Mouse (Mus musculus) G1E (cell line): ENCODE measurements around the gene Slc1a1. TPM values are rescaled to one million over a fixed set of nuclear protein-coding genes. Genes with fewer than 3 reads are reported as not detected.

Source experiments
- ATAC-seq: 2 replicates; pipeline ENCODE4 v1.8.0; 2016; ENCODE audit warnings: mild to moderate bottlenecking; ENCODE audit not compliant: insufficient number of reproducible peaks, poor library complexity, low FRiP score, severe bottlenecking; ENCODE audit errors: extremely low read depth
- DNase-seq: peaks from one replicate; pipeline ENCODE4 v3.0.0; 2012; ENCODE audit warnings: low spot score
- H3K27me3 ChIP-seq: 2 replicates; pipeline ENCODE4 v1.6.1; 2012; ENCODE audit warnings: mild to moderate bottlenecking, low read length, inconsistent platforms; ENCODE audit not compliant: insufficient read depth
- H3K36me3 ChIP-seq: replicated peaks from 2 replicates; pipeline ENCODE3; 2012; ENCODE audit warnings: mild to moderate bottlenecking, inconsistent platforms
- H3K4me1 ChIP-seq: 2 replicates; pipeline ENCODE4 v1.6.1; 2012; ENCODE audit warnings: low read depth, low read length, inconsistent platforms, mixed read lengths; ENCODE audit not compliant: insufficient read depth
- H3K4me3 ChIP-seq: 2 replicates; pipeline ENCODE4 v1.5.1; 2012; ENCODE audit warnings: low read depth, mild to moderate bottlenecking, inconsistent platforms, low read length, moderate library complexity, mixed read lengths
- H3K9me3 ChIP-seq: replicated peaks from 2 replicates; pipeline ENCODE4 v1.6.1; 2012; ENCODE audit warnings: inconsistent platforms
- CTCF ChIP-seq: IDR thresholded peaks from 2 replicates; pipeline ENCODE4 v1.5.1; 2012; ENCODE audit warnings: low read depth, low read length, inconsistent platforms, mixed read lengths
- GATA1 ChIP-seq: IDR thresholded peaks from 2 replicates; pipeline ENCODE4 v1.6.1; 2012; ENCODE audit warnings: borderline replicate concordance, low read length, inconsistent platforms, mixed read lengths
- GATA2 ChIP-seq: IDR thresholded peaks from 2 replicates; pipeline ENCODE4 v1.6.1; 2012; ENCODE audit warnings: low read depth, low read length, inconsistent platforms, borderline replicate concordance
- POLR2AphosphoS5 ChIP-seq: IDR thresholded peaks from 2 replicates; pipeline ENCODE4 v1.6.1; 2012; ENCODE audit warnings: low read depth, low read length, inconsistent platforms; ENCODE audit not compliant: insufficient replicate concordance
- TAL1 ChIP-seq: conservative IDR thresholded peaks from 2 replicates; pipeline ENCODE4 v1.6.1; 2012; ENCODE audit warnings: low read depth, low read length, inconsistent platforms, mixed read lengths
- polyA plus RNA-seq: library from polyadenylated mRNA; stranded (reverse); fragments of >175 nt; gene quantifications from 2 replicates; pipeline ENCODE4 v1.2.3, GENCODE M21; 2012
- total RNA-seq, 2 experiments: library from RNA; stranded (forward) in 1 of 2; stranded (reverse) in 1 of 2; fragments of 200-1000 nt in 1 of 2; fragments of >200 nt in 1 of 2; fragmentation: Nextera tagmentation in 1 of 2; gene quantifications; 2 replicates each; pipeline ENCODE4 v1.2.3; 2014 to 2017

Gene Slc1a1
- total and polyA plus RNA-seq, 3 experiments, result 0.38 TPM; not detected in 2

- DNase-seq (no peak), ATAC-seq (no peak)
- no peaks in the 10 kb centered on the region for H3K27me3 ChIP-seq
- no peaks in the 10 kb centered on the region for H3K4me1 ChIP-seq
- H3K9me3 ChIP-seq, result no peaks in the 10 kb centered on the region
- no peak overlapping the region for H3K4me3 ChIP-seq
- no peaks in the 10 kb centered on the region for H3K36me3 ChIP-seq
- TF ChIP-seq TAL1, result no peak
- TF ChIP-seq CTCF, result no peak
- TF ChIP-seq GATA2, result no peak
- no peak for TF ChIP-seq GATA1
- no peak for TF ChIP-seq POLR2AphosphoS5
Observed at GRCm38 (mm10) chr19:28844946-28845710, 10.3 kb downstream of the Slc1a1 start.

- Histone ChIP-seq H3K4me1 (no peaks in the 10 kb centered on the region), H3K4me3 (no peak overlapping the region), H3K36me3 (no peaks in the 10 kb centered on the region), H3K27me3 (no peaks in the 10 kb centered on the region), H3K9me3 (no peaks in the 10 kb centered on the region)
- DNase-seq, result no peak
- ATAC-seq, result no peak
- TF ChIP-seq GATA2, result no peak
- no peak for TF ChIP-seq TAL1
- no peak for TF ChIP-seq GATA1
- no peak for TF ChIP-seq CTCF
- TF ChIP-seq POLR2AphosphoS5, result no peak
Observed at GRCm38 (mm10) chr19:28850510-28850909, 15.7 kb downstream of the Slc1a1 start.

GRCm38 (mm10) chr19:28852001-28852400, 17.2 kb downstream of the Slc1a1 start:
- no peak for ATAC-seq

GRCm38 (mm10) chr19:28854831-28855230, 20.0 kb downstream of the Slc1a1 start:
- H3K4me1 ChIP-seq, result no peaks in the 10 kb centered on the region
- DNase-seq, result no peak
- ATAC-seq, result no peak
- no peaks in the 10 kb centered on the region for H3K36me3 ChIP-seq
- H3K4me3 ChIP-seq, result no peak overlapping the region
- TF ChIP-seq POLR2AphosphoS5 (no peak), GATA2 (no peak), CTCF (no peak), TAL1 (no peak), GATA1 (no peak)
- H3K9me3 ChIP-seq, result no peaks in the 10 kb centered on the region
- no peaks in the 10 kb centered on the region for H3K27me3 ChIP-seq

More at GRCm38 (mm10) chr19:28852001-28852400, 17.2 kb downstream of the Slc1a1 start:
- DNase-seq, result no peak
- Histone ChIP-seq H3K4me1 (no peaks in the 10 kb centered on the region), H3K36me3 (no peaks in the 10 kb centered on the region), H3K27me3 (no peaks in the 10 kb centered on the region), H3K4me3 (no peak overlapping the region), H3K9me3 (no peaks in the 10 kb centered on the region)
- TF ChIP-seq POLR2AphosphoS5 (no peak), CTCF (no peak), GATA1 (no peak), TAL1 (no peak), GATA2 (no peak)

- no peak overlapping the region for H3K4me3 ChIP-seq
- ATAC-seq (no peak), DNase-seq (no peak)
- H3K27me3 ChIP-seq, result no peaks in the 10 kb centered on the region
- no peak for TF ChIP-seq POLR2AphosphoS5
- TF ChIP-seq TAL1, result no peak
- no peak for TF ChIP-seq GATA1
- no peak for TF ChIP-seq GATA2
- TF ChIP-seq CTCF, result no peak
- no peaks in the 10 kb centered on the region for H3K4me1 ChIP-seq
- H3K36me3 ChIP-seq, result no peaks in the 10 kb centered on the region
- no peaks in the 10 kb centered on the region for H3K9me3 ChIP-seq
Observed at GRCm38 (mm10) chr19:28860246-28860645, 25.4 kb downstream of the Slc1a1 start.

DNA sequence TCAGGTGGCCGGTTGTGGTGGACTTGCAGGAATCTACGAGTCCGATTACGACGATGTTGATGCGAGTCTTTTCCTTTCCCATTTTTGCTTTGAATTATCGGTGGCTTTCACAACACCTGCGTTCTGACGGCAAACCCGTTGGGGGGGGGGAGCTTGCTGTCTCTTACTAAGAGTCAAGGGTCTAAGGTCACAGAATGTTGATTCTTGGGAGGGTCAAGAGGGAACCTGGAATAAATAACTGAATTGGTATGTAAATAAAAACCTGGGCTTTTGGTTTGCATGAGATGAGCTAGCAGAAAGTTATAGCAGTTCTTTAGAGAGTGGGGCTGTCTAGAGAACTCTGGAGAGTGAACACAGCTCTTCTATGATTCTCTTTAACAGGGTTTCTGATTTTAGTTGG, 28.8 kb downstream of the Slc1a1 start:
- no peaks in the 10 kb centered on the region for H3K36me3 ChIP-seq
- H3K4me1 ChIP-seq, result no peaks in the 10 kb centered on the region
- H3K27me3 ChIP-seq, result peaks cover 5% of the 10 kb centered on the region
- H3K4me3 ChIP-seq, result no peak overlapping the region
- TF ChIP-seq CTCF (no peak), POLR2AphosphoS5 (no peak), TAL1 (no peak), GATA2 (no peak), GATA1 (no peak)
- H3K9me3 ChIP-seq, result no peaks in the 10 kb centered on the region
- DNase-seq (no peak), ATAC-seq (no peak)

- H3K36me3 ChIP-seq, result no peaks in the 10 kb centered on the region
- no peaks in the 10 kb centered on the region for H3K4me1 ChIP-seq
- peaks cover 5% of the 10 kb centered on the region for H3K27me3 ChIP-seq
- no peaks in the 10 kb centered on the region for H3K9me3 ChIP-seq
- no peak overlapping the region for H3K4me3 ChIP-seq
- DNase-seq (no peak), ATAC-seq (no peak)
- TF ChIP-seq GATA2 (no peak), POLR2AphosphoS5 (no peak), CTCF (no peak), TAL1 (no peak), GATA1 (no peak)
Observed at GRCm38 (mm10) chr19:28864981-28865380, 30.1 kb downstream of the Slc1a1 start.
